Mouse (Mus musculus) thymus, adult 18-20 months (tissue): Measurements from ENCODE around the gene Nup88.

Experiments
- DNase-seq, 2 experiments: peaks; one replicate each; pipeline ENCODE4 v3.0.0; 2022; ENCODE audit warnings: mixed read lengths in 2 of 2

Nup88 gene

GRCm38 (mm10) chr11:70969821-70970559, at the start of gene Nup88, which contains the start of gene Rpain:
TSS of gene Nup88 (minus strand) at chr11:70969973.
TSS of gene Rpain (plus strand) at chr11:70970213.
- peak; percentile 88 to 93 for DNase-seq

- no peak for DNase-seq
These were observed 48.8 kb upstream of the Nup88 start for GRCm38 (mm10) chr11:71018416-71019200.

- DNase-seq = no peak
These were observed 47.3 kb upstream of the Nup88 start for GRCm38 (mm10) chr11:71017051-71017450.

GRCm38 (mm10) chr11:71012743-71013142, 43.0 kb upstream of the Nup88 start:
- no peak for DNase-seq

- no peak for DNase-seq
These were observed 38.5 kb upstream of the Nup88 start for GRCm38 (mm10) chr11:71008321-71008720.

- DNase-seq = no peak
These were observed 38.1 kb upstream of the Nup88 start for GRCm38 (mm10) chr11:71007831-71008230.

- DNase-seq = no peak
These were observed 37.3 kb upstream of the Nup88 start for GRCm38 (mm10) chr11:71007026-71007425.

GRCm38 (mm10) chr11:71005046-71005445, 35.3 kb upstream of the Nup88 start:
- DNase-seq = no peak

- peak; percentile 91 to 95 for DNase-seq
These were observed 34.6 kb upstream of the Nup88 start, which contains the start of gene Dhx33 for GRCm38 (mm10) chr11:71004316-71004773. TSS of gene Dhx33 (minus strand) at chr11:71004437.

- DNase-seq = peak in 1 of 2 experiments; percentile 43
These were observed 34.0 kb upstream of the Nup88 start for GRCm38 (mm10) chr11:71003611-71004315.

- no peak for DNase-seq
These were observed 31.4 kb upstream of the Nup88 start for GRCm38 (mm10) chr11:71001167-71001566.

GRCm38 (mm10) chr11:70982557-70983228, 12.9 kb upstream of the Nup88 start, which contains the start of gene C1qbp:
TSS of gene C1qbp (minus strand) at chr11:70983026.
- peak; percentile 83 to 84 for DNase-seq

GRCm38 (mm10) chr11:70982030-70982429, 12.3 kb upstream of the Nup88 start:
- DNase-seq = no peak

- DNase-seq = no peak
These were observed 11.2 kb upstream of the Nup88 start for GRCm38 (mm10) chr11:70980751-70981510.

GRCm38 (mm10) chr11:70980232-70980631, 10.5 kb upstream of the Nup88 start:
- no peak for DNase-seq

GRCm38 (mm10) chr11:70977293-70977692, 7.5 kb upstream of the Nup88 start:
- no peak for DNase-seq

- DNase-seq = no peak
These were observed 5.4 kb upstream of the Nup88 start for GRCm38 (mm10) chr11:70975193-70975592.

GRCm38 (mm10) chr11:70973947-70974346, 4.2 kb upstream of the Nup88 start:
- no peak for DNase-seq

- DNase-seq = no peak
These were observed 2.8 kb upstream of the Nup88 start for GRCm38 (mm10) chr11:70972586-70972985.

- DNase-seq = no peak
These were observed 1.1 kb upstream of the Nup88 start for GRCm38 (mm10) chr11:70970560-70971540.
